Mouse (Mus musculus) midbrain, embryonic 16.5 days (tissue): ENCODE measurements at regions not wholly inside any gene's neighbourhood (a gene's known extent, or its start where the extent isn't known, plus 50 kb on each side); places are given as distances from the start of the nearest gene placed in this dataset.
"Not testable (repeated sequence)": the region's sequence is repeated elsewhere in the genome, so short reads cannot be mapped to it uniquely, and the experiment has no call there.

ENCODE experiments used
- ATAC-seq: fragments of 200-750 bp; cut with Nextera tagmentation; 2 replicates; pipeline ENCODE4 v1.8.0; 2017; ENCODE audit warnings: moderate TSS enrichment
- H3K27ac ChIP-seq: fragments of 300-500 bp; sonication (generic); 2 replicates; pipeline ENCODE4 v1.5.1; 2014; ENCODE audit warnings: mild to moderate bottlenecking, low read length, mixed read lengths
- H3K27me3 ChIP-seq: fragments of 300-500 bp; sonication (generic); 2 replicates; pipeline ENCODE4 v1.6.1; 2014; ENCODE audit warnings: low read depth, low read length, mixed read lengths; ENCODE audit not compliant: control insufficient read depth, insufficient read depth
- H3K36me3 ChIP-seq: fragments of 300-500 bp; sonication (generic); 2 replicates; pipeline ENCODE4 v1.6.1; 2014; ENCODE audit warnings: mild to moderate bottlenecking, low read length, moderate library complexity, mixed read lengths; ENCODE audit not compliant: control insufficient read depth, insufficient read depth
- H3K4me1 ChIP-seq: fragments of 300-500 bp; sonication (generic); 2 replicates; pipeline ENCODE4 v1.6.1; 2014; ENCODE audit warnings: mild to moderate bottlenecking, low read length, mixed read lengths; ENCODE audit not compliant: control insufficient read depth, insufficient read depth
- H3K4me2 ChIP-seq: fragments of 300-500 bp; sonication (generic); 2 replicates; pipeline ENCODE4 v1.6.1; 2014; ENCODE audit warnings: mild to moderate bottlenecking, low read length, mixed read lengths
- H3K4me3 ChIP-seq: fragments of 300-500 bp; sonication (generic); 2 replicates; pipeline ENCODE4 v1.5.1; 2014; ENCODE audit warnings: low read depth, mild to moderate bottlenecking, low read length, moderate library complexity, mixed read lengths
- H3K9ac ChIP-seq: fragments of 300-500 bp; sonication (generic); 2 replicates; pipeline ENCODE4 v1.6.1; 2014; ENCODE audit warnings: low read depth, low read length, mixed read lengths
- H3K9me3 ChIP-seq: fragments of 300-500 bp; sonication (generic); replicated peaks from 2 replicates; pipeline ENCODE4 v1.6.1; 2014; ENCODE audit warnings: mild to moderate bottlenecking, low read length, mixed read lengths; ENCODE audit not compliant: control insufficient read depth, poor library complexity, severe bottlenecking
- WGBS: fragments of 180-500 bp; shearing (Covaris S2); extraction: QIAGEN DNeasy Blood & Tissue Kit; methylation state at CpG from one replicate; pipeline ENCODE4 v1.1.7; 2014; 5-methylcytosine and 5-hydroxymethylcytosine counted together

DNA sequence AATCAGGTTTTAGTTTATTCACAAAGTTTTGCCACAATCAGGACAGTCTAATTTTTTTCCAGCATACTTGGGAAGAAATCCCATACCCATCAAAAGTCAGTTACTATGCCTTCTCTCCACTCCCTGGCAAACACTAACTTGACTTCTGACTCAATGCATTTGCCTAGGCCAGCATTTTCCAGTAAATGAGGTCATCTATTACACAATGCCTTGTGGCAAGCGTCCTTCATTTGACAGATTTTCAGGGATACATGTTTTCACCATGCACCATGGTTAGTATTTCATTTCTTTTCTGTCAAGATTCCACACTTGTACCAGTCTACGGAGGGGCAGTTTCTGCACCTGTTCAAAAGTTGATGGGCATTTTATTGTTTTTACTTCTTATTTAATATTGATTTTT, 88.4 kb upstream of the Slc2a12 start:
- not testable (repeated sequence) for H3K9me3 ChIP-seq, H3K27me3 ChIP-seq, H3K4me1 ChIP-seq, H3K4me3 ChIP-seq, H3K36me3 ChIP-seq, ATAC-seq, H3K9ac ChIP-seq, H3K4me2 ChIP-seq, H3K27ac ChIP-seq
- WGBS = 90% methylated on average over 2 of the region's 2 CpGs

DNA sequence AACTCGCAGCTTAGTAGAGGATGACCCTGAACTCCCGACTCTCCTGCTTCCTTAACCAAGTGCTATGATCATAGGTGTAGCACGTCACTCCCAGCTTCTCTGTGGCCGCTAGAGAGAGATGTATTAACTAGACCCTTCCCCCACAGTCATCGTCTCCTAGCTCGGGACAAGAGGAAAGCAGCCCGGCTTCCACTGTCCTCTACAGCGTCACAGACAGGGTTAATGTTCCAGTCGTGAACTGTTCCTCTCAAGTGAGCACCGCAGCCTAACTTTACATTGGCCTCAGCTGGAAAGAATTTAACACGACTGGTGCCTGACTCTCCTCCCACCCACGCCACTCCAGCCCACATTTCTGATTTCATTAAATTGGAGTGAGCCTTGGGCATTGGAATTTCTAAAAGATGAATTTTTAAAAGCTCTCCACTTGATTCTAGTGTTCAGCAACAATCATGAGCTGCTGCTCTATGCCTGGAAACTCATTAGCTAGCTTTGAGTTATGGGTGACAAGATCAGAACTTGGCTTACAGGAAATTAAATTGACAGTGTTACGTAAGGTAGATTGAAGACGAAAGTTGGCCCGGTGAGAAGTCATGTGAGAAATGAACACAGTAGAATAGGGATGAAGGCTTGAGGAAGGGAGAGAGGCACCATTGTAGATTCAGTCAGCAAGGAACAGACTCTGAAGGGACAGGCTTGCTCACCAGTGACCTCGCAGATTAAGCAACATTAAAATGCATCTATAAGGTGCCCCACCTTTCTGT, 75.4 kb upstream of the Slc2a12 start:
- H3K27me3 ChIP-seq, H3K9ac ChIP-seq, H3K4me2 ChIP-seq, H3K27ac ChIP-seq, H3K36me3 ChIP-seq, H3K9me3 ChIP-seq, H3K4me1 ChIP-seq, H3K4me3 ChIP-seq: not testable (repeated sequence)
- peak; percentile 52 for ATAC-seq
- 71% methylated on average over 15 of the region's 16 CpGs for WGBS

DNA sequence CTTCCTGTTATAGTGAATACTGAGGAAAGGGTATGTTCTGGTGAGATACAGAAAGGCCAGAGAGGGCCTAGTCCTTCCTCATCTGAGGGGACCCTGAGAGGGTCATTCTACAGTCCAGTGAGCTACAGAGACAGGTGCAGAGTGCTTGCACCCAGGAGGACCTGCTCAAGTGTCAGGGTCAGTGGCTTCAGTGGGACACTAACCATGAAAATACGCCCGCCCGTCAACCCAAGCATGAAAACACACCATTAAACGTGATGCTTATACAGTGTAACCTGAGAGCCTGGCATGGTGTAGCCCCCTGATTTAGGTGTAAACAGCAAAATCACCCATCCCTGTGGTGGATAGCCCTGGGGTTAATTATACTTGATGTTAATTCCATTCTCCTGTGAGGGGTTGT, 70.8 kb upstream of the Slc2a12 start:
- not testable (repeated sequence) for H3K4me3 ChIP-seq, H3K9me3 ChIP-seq, H3K4me1 ChIP-seq, H3K27me3 ChIP-seq, ATAC-seq, H3K27ac ChIP-seq, H3K4me2 ChIP-seq, H3K36me3 ChIP-seq, H3K9ac ChIP-seq
- WGBS = 87% methylated on average over 4 of the region's 4 CpGs

DNA sequence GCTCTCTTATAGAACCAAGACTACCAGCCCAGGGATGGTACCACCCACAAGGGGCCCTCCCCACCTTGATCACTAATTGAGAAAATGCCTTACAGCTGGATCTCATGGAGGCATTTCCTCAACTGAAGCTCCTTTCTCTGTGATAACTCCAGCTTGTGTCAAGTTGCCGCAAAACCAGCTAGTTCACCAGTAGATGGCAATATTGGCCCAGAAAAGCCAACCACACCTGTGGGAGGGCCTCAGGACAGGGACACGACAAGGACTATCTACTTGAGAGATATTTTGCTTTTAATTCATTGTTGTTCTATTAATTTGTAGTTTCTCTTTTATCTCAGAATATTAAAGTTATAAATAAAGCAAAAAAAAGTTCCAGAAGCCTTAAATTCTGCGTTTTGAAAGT, 65.4 kb upstream of the Slc2a12 start:
- not testable (repeated sequence) for H3K4me2 ChIP-seq
- 16% methylated on average over 3 of the region's 3 CpGs for WGBS

DNA sequence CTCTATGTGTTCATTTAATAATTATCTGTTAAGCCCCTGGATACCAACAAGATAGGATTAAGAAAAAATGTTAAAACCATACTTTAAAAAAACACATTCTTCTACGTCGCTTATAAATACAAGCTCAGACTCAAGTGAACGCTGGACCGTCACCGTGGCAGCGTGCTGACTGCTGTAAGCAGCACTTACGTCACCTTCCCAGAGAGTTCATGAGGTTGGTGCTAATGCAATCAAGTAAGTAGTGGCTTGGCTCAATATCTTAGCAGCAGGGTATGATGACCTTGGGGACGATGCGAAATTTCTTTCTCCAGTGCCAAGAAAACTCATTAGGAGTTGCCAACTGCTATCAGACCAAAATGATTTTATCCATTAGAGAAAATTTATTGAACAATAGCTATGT, 63.5 kb upstream of the Slc2a12 start:
- not testable (repeated sequence) for H3K9me3 ChIP-seq, H3K27ac ChIP-seq, ATAC-seq, H3K27me3 ChIP-seq, H3K4me3 ChIP-seq, H3K36me3 ChIP-seq, H3K4me2 ChIP-seq, H3K4me1 ChIP-seq, H3K9ac ChIP-seq
- WGBS = 67% methylated on average over 9 of the region's 9 CpGs

More for the DNA sequence above, 65.4 kb upstream of the Slc2a12 start:
- not testable (repeated sequence) for H3K4me1 ChIP-seq, H3K27me3 ChIP-seq, H3K9ac ChIP-seq, H3K9me3 ChIP-seq, H3K4me3 ChIP-seq, H3K27ac ChIP-seq, H3K36me3 ChIP-seq
- ATAC-seq = peak; percentile 89

DNA sequence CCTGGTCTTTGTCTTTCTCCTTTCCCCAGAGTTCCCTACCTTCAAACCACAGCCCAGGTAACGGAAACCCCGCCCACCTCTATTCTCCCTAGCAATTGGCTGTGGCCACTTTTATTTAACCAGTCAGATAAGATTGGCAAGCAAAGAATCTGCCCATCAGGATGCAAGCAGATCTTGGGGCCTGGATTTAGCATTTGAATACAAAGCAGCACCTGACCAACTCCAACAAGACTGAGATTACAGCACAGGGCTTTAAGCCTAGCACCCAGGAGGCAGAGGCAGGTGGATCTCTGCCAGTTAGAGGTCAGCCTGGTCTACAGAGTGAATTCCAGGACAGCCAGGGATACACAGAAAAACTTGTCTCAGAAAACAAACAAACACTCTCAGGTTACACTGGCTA, 61.5 kb upstream of the Slc2a12 start:
- not testable (repeated sequence) for ATAC-seq, H3K9me3 ChIP-seq
- WGBS = 100% methylated on average over 2 of the region's 2 CpGs

DNA sequence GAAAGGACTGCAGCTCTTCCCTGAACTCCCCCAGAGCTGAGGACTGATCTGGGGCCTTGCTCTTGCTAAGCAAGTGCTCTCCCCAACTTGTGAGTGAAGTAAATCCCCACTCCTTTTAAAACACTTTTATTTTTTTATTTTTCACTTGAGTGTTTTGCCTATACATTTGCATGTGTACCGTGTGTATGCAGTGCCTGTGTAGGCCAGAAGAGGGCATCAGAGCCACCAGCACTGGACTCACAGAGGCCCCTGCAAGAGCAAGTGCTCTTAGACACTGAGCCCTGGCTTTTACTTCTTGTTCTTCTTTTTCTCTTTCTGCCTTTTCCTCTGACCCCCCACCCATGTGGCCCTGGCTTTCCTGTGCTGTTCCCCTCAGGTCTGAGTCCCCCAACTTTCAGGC, 56.2 kb upstream of the Slc2a12 start:
- not testable (repeated sequence) for H3K4me3 ChIP-seq, H3K27ac ChIP-seq, H3K4me2 ChIP-seq, H3K4me1 ChIP-seq, H3K36me3 ChIP-seq, H3K27me3 ChIP-seq, ATAC-seq, H3K9ac ChIP-seq, H3K9me3 ChIP-seq
- WGBS = 95% methylated on average over 1 of the region's 1 CpGs

More for the DNA sequence above, 61.5 kb upstream of the Slc2a12 start:
- H3K4me2 ChIP-seq, H3K27ac ChIP-seq, H3K36me3 ChIP-seq, H3K4me3 ChIP-seq, H3K27me3 ChIP-seq, H3K4me1 ChIP-seq, H3K9ac ChIP-seq: not testable (repeated sequence)

DNA sequence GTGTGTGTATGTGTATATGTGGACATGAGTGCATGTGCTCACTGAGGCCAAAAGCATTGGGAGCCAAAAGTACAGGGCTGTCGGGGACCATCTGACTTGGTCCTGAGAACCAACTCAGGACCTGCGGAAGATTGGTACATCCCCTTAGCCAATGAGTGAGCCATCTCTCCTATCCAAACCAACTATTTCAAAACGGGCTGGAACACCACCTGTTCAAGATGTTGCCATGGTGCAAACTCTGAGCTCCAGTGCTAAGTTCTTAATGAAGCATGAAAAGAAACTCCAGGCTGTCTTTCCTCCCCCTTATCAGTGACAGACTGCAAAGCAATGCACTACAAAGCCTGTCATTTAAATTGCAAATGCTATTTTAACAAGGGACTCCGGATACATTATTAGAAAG, 53.1 kb upstream of the Slc2a12 start:
- 10% methylated on average over 4 of the region's 4 CpGs for WGBS
- H3K4me2 ChIP-seq, H3K9me3 ChIP-seq, H3K36me3 ChIP-seq, H3K27me3 ChIP-seq, H3K4me3 ChIP-seq, H3K9ac ChIP-seq, H3K4me1 ChIP-seq, H3K27ac ChIP-seq: not testable (repeated sequence)
- peak; percentile 70 for ATAC-seq

DNA sequence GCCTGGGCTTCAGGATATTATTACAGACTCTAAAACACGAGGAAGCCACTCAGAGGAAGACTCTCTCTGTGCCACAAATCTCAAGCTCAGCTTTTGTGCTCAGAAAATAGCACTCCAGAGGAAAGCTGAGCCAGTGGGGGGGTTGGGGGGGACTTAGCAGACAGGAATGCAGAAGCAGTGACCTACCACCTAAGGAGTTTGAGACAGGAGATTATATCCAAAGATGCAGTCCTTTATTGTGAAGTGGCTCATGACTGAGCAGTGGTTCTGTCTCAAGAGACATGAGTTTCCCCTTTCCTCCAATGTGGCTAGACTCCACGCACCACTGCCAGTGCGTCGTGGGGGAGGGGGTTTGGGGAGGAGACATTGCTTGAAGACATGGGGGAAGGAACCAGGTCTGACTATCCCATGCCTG, 52.6 kb upstream of the Slc2a12 start:
- not testable (repeated sequence) for H3K4me3 ChIP-seq, H3K27ac ChIP-seq, H3K9me3 ChIP-seq, H3K9ac ChIP-seq, H3K36me3 ChIP-seq, H3K4me1 ChIP-seq, H3K4me2 ChIP-seq, H3K27me3 ChIP-seq
- peak; percentile 54 for ATAC-seq
- WGBS = 8% methylated on average over 4 of the region's 4 CpGs
